ENCODE assay signal across 14 mouse cellular contexts in the genomic region with DNA sequence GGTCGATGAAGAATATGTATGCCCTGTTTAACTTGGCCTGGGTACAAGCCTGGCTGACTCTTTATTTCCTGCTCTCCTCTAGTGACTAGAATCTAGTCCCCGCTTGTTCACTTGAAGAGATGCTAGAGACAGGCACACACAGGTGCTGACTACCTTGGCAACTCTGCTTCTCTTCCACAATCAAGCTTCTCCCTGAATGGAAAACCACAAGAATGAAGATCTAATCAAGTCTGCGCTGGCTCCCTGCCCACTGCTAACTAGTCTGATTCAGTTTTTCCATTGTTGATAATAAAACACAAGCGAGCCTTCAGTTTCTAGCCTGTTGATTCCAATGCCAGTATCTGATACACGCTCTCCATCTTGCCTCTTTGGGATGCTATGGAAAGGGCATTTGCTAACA.
DNase-seq lines count a peak whose midpoint lies in the region; ATAC-seq and TF ChIP-seq lines count a peak whose summit lies in the region.
"Had no signal": no experiment of that assay in that cellular context is flagged by ENCODE, and none has a peak within 500 bp of the region (broad histone marks: within the 10 kb centered on the region; RNA-seq: fewer than 3 reads in every experiment).

No protein-coding gene starts in this region.

- DNase-seq in adrenal gland, adult (ENCODE audit: inconsistent age in 2 of 2, low spot score in 1 of 2): peak; percentile 52 to 87
- DNase-seq in adrenal gland, postnatal 4 days (ENCODE audit: low spot score in 2 of 2): no peak
- DNase-seq in limb, embryonic 14.5 days (ENCODE audit: low spot score): peak; percentile 24
- no peak for DNase-seq in limb, embryonic 10.5 days (ENCODE audit: low spot score)
- DNase-seq in induced T-regulatory cell, adult 2 months (ENCODE audit: low read depth): peak; percentile 10
- DNase-seq in urinary bladder, adult 2 months (ENCODE audit: low spot score): peak; percentile 41
- no peak for DNase-seq in thymus, postnatal 14 days
- no peak for DNase-seq in cerebellum, postnatal 36 days
- DNase-seq: cerebellum, adult 9-11 months; right cerebral cortex, adult 18-20 months had no signal

- 84% methylated on average over 5 of the region's 5 CpGs for WGBS in limb, embryonic 14.5 days
- 95% methylated on average over 5 of the region's 5 CpGs for WGBS in limb, embryonic 10.5 days

- no peak overlapping the region for H3K4me2 ChIP-seq in limb, embryonic 14.5 days (replicated peaks; ENCODE audit: low read depth, low read length, severe bottlenecking)
- H3K4me2 ChIP-seq: heart, embryonic 15.5 days; liver, embryonic 11.5 days had no signal

- H3K4me1 ChIP-seq in limb, embryonic 14.5 days (ENCODE audit: control insufficient read depth, insufficient read depth, low read length): no peaks in the 10 kb centered on the region
- H3K4me1 ChIP-seq in limb, embryonic 10.5 days: peaks cover 19% of the 10 kb centered on the region

- no peak overlapping the region for H3K27ac ChIP-seq in limb, embryonic 14.5 days (replicated peaks; ENCODE audit: low read depth, low read length)
- no peak overlapping the region for H3K27ac ChIP-seq in limb, embryonic 10.5 days
- H3K27ac ChIP-seq: layer of hippocampus, adult 2 months had no signal

- H3K27me3 ChIP-seq in limb, embryonic 14.5 days (ENCODE audit: control insufficient read depth, insufficient read depth, low read length): no peaks in the 10 kb centered on the region
- no peaks in the 10 kb centered on the region for H3K27me3 ChIP-seq in limb, embryonic 10.5 days (ENCODE audit: low read depth, poor library complexity, severe bottlenecking)
- H3K27me3 ChIP-seq: heart, embryonic 15.5 days had no signal

- no peak overlapping the region for H3K9ac ChIP-seq in limb, embryonic 14.5 days (ENCODE audit: low read depth, low read length, severe bottlenecking)
- H3K9ac ChIP-seq: heart, embryonic 15.5 days had no signal

- no peak for TF ChIP-seq POLR2A in limb, embryonic 14.5 days (IDR thresholded peaks at IDR 0.05; ENCODE audit: borderline replicate concordance, extremely low read depth, insufficient read depth, insufficient read length)

- no peaks in the 10 kb centered on the region for H3K9me3 ChIP-seq in limb, embryonic 14.5 days (ENCODE audit: control insufficient read depth, low read length)
- H3K9me3 ChIP-seq in limb, embryonic 10.5 days (replicated peaks): no peaks in the 10 kb centered on the region
- H3K9me3 ChIP-seq: heart, embryonic 15.5 days had no signal

- H3K36me3 ChIP-seq in limb, embryonic 14.5 days (ENCODE audit: control insufficient read depth, insufficient read depth, low read length): no peaks in the 10 kb centered on the region
- no peaks in the 10 kb centered on the region for H3K36me3 ChIP-seq in limb, embryonic 10.5 days
- H3K36me3 ChIP-seq: heart, embryonic 15.5 days had no signal

- no peak for ATAC-seq in limb, embryonic 14.5 days (ENCODE audit: low FRiP score, low read depth)
- ATAC-seq: activated CD4-positive, CD25-positive, alpha-beta regulatory T cell, adult 4 months had no signal

- H3K4me3 ChIP-seq in limb, embryonic 14.5 days (replicated peaks; ENCODE audit: low read length): no peak overlapping the region
- H3K4me3 ChIP-seq in limb, embryonic 10.5 days: no peak overlapping the region
- H3K4me3 ChIP-seq: heart, embryonic 15.5 days; layer of hippocampus, adult 2 months had no signal

Comparison
In these comparisons a context has a peak if more than half of its experiments do, and no peak if none do; other contexts are left out.
1. DNase-seq: peak in adrenal gland, adult (2 of 2), limb, embryonic 14.5 days (single experiment), induced T-regulatory cell, adult 2 months (single experiment) and urinary bladder, adult 2 months (single experiment); none in adrenal gland, postnatal 4 days (0 of 2), limb, embryonic 10.5 days (single experiment), thymus, postnatal 14 days (single experiment) and cerebellum, postnatal 36 days (0 of 2).